Mouse (Mus musculus): ENCODE results near the gene Syt11.
A peak's percentile ranks its signal among the peaks of the same experiment; 100 is the strongest.
"Not testable (repeated sequence)": the region's sequence is repeated elsewhere in the genome, so short reads cannot be mapped to it uniquely, and the experiment has no call there.

The Syt11 gene

DNA sequence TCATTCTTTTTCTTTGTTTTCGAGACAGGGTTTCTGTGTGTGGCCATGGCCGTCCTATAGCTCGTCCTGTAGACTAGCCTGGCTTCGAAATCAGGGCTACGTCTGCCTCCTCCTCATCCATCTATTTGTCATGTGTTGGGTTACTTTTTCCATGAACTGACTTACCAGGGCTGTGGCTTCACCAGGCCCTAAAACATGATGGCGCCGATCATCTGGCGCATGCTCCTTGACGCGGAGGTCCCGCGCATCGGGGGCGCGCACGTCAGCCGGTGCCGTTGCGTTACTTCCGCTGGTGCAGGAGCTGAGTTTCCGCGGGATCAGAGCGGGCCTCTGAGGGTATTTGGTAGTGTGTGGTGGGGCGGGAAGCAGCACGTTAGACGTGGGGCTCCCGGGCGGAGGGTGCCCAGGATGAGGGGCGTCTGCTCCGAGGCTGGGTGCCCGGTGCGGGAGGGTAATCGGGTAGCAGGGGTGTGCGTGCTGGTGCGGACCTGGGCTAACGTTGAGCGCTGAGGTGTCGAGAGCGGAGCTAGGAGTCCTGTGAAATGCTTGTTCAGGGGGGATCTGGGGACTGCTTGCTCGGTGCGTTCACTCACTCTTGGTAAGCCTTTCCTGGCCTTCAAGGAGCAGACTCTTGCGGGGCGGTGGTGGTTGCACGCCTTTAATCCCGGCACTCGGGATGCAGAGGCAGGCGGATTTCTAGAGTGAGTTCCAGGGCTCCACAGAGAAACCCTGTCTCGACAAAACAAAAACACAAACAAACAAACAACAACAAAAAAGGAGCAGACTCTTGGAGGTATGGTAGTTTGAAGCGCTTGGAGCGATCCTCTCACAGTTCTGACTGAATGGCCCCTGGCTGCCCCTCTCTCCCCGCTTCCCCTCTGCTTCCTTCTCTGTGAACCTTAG is at the start of gene Syt11:
Gene Syt11, minus strand, starts transcription at position 226 of the 903 bp plus-strand sequence.
- peak; percentile 41 to 54 for DNase-seq

DNA sequence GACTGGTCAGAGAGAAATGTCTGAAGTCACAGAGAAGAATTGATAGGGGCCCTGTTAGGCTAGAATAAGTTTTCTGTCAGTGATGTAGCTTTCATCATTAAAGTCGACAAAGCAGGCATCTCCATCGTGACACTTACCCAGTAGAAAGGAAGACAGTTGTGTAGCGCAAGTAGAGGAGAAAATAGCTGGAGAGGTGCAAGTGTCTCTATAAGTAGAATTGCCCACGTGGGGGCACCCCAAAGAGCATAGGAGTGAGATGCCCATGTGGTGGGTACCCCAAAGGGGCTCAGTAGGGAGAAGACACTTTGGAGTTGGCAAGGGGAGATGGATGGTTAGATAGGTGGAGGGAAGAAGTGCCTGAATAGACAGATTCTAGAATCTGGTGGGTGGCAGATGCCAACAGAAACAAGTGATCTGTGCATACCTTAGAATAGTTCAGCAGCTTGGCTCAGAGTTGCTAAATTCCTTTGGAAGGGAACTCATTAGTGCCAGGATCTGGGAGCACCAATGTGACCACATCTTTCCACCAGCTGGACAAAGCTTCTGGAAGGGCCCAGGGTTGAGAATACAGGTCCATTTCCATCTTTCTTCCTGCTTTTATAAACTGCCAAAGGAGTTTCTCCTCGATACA is 29.1 kb upstream of the Syt11 start:
- DNase-seq: no peak

DNA sequence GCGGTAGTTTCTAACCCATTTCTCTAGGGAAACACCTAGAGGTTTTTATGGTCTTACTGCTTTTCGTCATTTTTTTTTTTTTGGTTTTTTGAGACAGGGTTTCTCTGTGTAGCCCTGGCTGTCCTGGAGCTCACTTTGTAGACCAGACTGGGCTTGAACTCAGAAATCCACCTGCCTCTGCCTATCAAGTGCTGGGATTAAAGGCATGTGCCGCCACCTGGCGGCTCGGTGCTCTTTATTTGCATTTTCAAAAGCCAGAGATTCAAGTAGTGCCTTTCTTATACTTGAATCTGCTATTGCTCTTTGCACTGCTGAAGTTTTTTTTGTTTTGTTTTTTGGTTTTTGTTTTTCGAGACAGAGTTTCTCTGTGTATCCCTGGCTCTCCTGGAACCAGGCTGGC is 22.5 kb upstream of the Syt11 start:
- DNase-seq: not testable (repeated sequence)

DNA sequence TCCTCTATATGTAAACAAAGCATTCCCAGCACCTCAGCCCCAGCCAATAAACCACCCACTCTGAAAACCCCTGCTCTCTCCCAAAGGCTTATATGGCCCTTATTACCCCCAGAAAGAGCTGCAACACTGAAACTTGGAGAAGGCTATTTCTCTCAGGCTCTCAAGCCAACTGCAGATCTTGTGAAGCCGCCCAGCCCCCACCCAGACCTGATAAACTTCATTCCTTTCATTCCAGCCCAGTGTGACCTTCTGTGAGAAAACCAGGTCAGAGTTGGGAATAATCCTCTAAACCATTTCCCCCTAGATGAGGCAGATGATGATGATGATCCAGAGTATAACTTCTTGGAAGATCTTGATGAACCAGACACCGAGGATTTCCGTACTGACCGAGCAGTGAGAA is 13.1 kb upstream of the Syt11 start:
- DNase-seq: not testable (repeated sequence)

DNA sequence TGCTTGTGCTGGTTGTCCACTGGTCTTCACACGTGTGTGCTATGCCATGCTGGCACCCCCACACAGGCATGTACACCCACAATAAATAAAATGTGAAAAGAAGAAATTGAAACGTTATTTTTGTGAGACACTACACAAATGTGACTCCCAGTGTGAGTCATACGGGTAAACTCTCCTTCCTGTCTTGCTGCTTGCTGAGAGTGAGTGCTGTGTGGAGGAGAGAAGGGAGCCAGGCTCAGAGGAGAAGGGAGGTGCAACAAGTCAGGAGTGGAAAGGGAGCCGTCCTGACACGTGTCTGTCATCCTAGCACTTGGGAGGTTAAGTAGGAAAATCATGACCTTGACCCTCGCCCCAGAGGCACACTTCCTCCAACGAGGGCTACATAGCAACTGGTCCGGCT is 11.8 kb upstream of the Syt11 start:
- DNase-seq: not testable (repeated sequence)

DNA sequence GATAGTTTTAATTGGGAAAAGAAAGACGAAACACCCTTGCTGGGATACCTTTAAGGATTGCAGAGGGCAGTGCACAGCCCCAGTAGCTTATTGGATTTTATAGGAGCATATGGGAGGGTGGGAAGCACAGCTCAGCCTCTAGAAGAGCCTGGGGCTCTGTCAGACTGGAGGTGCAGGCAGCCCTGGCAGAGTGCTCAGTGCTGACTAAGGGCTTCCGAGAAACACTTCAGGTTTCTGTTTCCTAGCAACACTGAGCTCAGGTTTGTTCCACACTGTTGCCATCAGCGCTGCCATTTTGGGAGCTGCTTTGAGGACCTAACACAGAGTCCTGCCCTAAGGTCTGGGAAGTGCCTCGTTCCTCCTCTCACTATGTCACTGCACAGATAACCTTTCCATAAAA is 11.4 kb upstream of the Syt11 start:
- DNase-seq: not testable (repeated sequence)

DNA sequence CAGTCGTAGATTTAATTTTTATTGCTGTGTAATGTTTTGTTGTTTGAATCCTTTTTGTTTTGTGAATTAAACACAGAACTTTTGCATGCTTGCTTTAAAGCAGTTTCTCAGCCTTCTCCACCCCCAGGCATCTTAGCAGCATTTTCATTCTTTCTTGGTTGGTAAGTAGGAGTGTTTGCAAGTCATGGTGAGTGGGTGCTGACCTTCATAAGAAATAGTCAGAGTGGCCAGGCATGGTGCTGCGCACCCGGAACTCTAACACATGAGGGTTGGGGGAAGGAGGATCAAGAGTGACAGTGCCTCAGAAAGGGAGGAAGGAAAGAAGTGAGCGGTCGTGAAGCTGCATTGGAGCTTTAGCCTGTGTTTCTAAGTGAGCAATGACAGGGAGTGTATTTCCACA is 9.9 kb upstream of the Syt11 start:
- no peak for DNase-seq

DNA sequence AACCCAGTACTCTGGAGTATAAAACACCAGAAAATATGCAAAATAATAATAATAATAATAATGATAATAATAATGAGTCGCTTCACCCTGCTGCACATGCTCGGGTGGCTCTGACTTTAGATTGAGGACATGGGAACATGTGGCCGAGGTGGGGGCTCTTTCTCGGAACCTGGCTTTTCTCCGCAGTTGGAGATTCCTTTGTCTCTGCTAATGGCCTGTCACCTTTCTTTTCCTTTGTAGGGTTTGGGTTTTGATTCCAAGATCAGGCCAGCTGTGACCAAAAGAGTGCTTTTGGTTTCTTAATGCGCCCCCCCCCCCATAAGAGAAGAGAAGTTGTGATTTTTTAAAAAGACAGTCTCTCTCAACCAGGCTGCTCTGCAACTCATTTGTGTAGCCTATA is 1.8 kb downstream of the Syt11 start:
- not testable (repeated sequence) for DNase-seq

DNA sequence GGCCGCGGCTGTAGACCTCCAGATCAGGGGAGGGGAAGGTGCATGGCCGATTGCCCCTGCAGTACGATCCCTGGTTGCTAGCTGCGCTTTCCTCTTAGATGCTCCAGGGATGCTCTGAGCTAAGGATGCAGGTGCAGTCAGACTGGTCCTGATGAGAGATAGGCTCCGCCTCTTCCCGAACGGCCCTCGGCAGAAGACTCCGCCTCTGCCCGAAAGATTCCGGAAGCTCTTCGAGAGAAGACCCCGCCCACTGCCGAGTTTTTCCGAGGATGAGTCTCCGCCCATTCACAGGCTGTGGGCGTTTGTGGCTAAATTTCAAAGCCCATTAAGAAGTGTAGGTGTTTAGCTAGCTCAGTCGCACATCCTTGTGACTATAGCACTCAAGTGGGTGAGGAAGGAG is 2.6 kb downstream of the Syt11 start:
- peak; percentile 91 to 92 for DNase-seq

DNA sequence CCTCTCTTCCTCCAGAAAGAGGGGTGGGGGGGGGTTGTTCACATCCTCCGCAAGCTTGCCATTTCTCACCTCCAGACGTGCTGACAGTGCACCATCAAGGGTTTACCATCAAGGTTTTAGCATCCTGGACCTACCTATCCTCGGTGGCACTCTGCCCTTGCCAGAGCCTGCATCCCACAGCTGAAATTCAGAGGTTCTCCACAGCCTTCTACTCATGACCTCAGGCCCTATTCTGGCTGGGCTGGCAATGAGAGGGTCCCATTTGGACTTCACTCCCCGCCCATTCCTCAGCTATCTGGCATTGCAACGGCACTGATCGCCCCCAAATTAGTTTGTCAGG is 3.1 kb downstream of the Syt11 start:
- DNase-seq: not testable (repeated sequence)

DNA sequence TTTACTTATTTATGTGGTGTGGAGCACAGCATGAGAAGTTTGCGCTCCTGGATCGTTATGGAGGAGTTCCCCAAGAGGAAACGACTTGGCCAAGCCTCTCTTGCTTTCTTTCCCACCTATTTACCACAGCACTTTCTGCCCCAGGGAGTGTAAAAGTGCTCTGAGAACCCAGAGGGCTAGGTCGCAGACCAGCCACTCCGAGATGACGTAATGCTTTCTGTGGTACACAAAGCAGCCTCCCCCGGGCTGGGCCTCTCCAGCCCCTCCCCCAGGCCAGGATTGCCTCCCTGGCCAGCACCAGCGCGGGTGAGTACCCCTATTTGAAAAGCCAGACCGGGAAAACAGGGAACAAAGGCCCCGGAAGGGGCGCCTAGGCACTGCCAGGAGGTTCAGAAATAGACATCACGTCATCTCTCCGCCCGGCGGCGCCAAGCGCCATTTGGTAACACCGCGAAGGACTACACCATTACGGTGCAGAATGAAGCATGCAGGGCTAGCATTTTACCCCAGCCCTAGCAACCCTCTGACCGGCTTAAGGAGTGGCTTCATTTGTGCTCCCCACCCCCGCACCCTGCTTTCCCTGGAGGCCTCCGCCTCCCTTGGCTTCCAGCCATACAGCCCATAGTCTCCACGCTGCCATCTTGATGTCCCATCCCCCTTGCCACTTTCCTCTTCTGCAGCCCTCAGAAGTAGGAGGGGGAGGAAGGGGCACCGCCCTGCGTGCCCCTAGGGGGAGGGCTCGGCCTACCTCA is 3.6 kb downstream of the Syt11 start:
- peak; percentile 39 to 63 for DNase-seq

DNA sequence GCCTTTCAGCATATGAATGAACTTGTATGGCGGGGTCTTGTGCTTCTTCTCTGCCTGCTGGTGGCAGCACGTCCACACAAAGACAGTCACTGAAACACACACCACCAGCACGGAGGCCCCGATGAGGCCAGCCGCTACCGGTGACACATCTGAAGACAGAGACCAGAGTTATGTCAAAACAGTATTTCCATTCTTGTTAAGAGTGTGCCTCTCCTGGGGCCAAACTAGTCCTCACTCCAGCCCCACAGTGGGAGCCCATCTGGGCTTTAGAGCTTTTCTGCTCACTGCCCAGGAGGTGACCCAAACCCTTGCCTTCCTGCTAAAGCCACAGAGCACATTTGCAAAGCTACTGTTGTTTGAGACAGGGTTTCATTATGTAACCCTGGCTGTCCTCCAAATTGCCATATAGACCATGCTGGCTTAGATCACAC is 12.5 kb downstream of the Syt11 start:
- DNase-seq: no peak

DNA sequence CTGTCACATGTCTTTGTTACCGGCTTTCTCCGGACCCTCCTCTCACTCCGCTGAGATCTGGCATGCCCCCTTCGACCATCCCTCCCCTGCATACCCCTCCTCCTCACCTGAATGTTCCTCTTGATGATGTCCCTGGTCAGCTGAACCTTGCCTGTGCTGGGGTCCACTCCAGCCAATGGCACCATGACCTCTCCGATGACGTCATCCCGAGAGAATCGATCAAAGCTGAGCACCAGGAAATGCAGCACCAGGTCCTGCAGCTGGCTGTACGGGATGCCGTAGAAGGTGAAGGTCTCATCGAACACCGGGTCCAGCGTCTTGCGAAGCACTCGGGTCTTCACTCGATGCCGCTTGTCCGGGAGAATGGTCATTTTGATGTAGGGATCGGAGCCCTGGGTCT is 13.3 kb downstream of the Syt11 start:
- no peak for DNase-seq

DNA sequence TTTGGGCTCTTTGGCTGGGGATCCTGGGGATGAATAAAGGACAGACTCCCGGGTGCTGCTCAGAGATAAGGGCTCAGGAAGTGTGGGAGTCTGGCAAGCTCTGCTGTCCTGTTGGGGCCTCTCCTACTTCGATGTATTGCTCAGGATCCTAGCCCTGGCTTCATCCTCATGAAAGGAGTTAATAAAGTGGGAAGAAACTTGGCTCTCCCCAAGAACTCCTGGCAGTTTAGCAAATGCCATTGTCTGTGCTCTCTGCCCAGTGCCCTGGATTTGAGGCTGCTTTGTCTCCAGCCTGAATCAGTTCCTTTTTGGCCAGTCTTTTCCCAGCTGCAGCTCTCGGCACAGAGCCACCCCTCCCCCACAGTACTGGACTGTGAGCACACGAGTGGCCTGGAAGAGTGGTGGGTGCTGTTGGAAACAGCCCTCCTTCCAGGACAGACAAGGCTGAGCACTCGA is 16.9 kb downstream of the Syt11 start:
- DNase-seq: no peak

DNA sequence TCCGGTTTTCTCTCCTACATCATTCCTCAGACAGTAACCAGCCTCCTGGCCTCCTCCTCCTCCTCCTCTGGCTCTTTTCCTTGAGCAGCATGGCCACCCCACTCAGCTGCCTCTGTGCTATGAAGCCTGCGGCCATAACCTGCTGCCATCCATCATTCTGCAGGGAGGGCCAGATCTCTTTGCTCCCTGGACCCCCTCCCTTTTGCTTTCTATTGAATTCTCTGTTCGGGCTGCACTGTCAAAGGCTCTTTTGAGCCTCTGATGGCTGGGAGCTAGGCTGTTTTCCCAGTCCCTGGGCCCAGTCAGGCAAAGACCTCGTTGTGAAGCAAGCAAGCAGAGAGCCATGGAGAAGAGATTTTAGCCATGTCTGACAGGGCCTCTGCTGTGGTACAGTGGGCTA is 18.7 kb downstream of the Syt11 start:
- DNase-seq: no peak

DNA sequence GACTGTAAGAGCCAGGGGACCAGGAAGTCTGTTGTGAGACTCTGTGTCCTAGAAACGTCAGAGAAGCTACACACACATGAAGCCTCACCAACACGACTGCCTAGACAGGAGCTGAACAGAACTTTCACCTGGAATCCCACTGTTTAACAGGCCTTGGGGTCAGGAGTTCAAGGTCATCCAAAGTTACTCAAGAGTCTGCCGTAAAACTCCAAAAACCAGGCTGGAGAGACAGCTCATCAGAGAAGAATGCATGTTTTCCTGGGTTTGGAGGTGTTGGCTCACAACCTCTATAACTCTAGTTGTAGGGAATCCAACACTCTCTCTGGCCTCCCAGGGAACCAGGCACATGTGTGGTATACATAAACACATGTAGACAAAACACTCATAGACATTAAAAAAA is 19.4 kb downstream of the Syt11 start:
- DNase-seq: no peak

DNA sequence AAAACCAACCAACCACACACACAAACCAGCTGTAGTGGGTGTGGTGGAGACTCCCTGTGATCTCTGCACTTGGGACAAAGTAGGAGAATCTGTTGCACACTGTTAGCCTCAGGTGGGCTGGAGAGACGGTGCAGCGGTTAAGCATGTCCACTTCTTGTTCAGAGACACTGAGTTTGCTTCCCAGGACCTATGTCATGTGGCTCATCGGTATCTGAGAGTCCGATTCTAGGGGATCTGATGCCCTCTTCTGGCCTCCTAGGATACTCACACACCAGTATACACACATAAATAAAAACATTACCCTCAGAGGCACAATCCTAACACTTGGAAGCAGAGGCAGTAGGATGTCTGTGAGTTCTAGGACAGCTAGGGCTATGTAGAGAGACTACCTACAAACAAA is 20.7 kb downstream of the Syt11 start:
- no peak for DNase-seq

DNA sequence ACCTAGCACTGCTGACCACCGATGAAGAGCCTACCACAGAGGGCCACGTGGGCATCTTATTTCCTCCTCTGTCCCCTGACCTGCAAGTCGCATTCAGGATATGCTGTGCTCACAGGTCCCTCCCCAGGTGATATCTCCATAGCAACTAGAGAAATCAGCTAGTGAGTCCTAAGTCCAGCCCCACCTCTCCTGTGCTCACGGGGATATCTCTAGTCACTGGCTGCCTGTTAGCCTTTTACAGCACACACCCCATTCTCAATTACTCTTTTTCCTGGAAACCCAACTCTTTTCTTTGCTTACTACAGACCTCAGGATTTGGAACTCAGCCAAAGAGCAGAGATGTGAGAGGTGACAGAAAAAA is 28.1 kb downstream of the Syt11 start:
- no peak for DNase-seq

DNA sequence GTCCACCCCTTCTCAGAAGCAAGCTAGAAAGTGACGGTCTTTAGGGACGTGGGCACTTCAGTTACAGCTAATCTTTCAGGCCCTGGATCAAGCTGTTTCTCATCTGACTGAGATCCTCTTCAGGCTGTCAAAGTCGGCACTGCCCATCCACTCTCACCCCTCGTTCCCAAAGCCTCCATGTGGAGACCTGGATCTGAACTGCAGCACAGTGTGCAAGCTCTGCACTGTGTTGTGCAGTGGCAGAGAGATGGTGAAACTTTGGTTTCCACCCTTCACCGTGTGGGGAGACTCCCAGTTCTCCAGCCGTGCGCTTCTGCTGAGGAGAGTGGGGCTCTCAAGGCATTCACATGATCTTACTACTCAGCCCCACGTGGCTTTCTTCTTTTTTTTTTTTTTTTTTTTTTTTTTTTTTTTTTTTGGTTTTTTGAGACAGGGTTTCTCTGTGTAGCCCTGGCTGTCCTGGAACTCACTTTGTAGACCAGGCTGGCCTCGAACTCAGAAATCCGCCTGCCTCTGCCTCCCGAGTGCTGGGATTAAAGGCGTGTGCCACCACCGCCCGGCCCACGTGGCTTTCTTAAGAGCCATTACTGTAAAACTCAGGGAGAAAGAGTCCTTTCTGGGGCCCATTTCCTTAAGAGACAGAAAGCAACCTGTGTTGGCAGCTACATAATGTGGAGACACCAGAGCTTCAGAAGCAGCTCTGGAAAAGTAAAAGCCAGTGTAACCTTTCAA is 28.7 kb downstream of the Syt11 start:
- no peak for DNase-seq

DNA sequence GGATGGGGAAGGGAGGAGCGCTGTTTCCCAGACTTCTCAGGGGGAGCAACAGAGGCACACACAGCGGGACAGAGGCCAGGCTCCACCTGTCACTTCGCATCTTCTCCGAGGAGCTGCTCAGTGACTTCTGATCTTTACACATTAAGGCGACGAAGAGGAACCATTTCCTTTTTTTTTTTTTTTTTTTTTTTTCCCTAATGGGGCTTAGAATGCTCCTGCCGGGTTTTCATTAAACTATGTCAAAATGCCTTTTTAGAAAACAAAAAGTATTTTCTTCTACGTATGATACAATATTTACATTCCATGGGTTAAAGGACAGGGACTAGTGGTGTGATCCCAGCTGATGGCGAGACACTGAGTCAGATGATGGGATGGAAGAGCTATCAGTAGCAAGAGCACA is 29.4 kb downstream of the Syt11 start:
- DNase-seq: no peak

DNA sequence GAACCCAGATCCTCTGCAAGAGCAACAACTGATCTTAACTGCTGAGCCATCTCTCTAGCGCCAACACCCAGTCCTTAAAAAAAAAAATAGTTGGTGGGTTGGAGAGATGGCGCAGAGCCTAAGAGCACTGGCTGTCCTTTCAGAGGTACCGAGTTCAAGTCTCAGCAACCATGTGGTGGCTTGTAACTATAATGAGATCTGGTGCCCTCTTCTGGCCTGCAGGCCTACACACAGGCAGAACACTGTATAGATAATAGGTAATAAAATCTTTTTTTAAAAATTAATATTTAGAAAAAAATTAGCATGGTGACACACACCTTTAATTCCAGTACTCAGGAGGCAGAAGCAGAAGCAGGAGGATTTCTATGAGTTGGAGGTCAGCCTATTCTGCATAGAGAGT is 34.8 kb downstream of the Syt11 start:
- no peak for DNase-seq

DNA sequence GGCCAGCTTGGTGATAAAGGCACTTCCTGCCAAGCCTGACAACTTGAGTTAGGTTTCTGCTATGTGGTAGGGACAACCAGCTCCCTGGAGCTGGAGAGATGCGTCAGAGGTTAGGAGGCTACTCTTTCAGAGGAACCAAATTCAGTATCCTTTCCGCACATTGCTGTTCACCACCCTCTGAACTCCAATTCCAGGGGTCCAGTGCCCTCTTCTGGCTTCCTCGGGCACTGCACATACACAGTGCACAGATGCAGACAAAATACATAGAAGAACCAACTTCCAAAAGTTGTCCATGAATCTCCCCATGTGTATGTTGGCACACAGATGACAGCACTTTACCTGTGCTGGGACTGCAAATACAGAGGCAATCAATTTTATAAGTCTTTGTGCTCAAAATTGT is 36.3 kb downstream of the Syt11 start:
- DNase-seq: peak; percentile 59 to 66

DNA sequence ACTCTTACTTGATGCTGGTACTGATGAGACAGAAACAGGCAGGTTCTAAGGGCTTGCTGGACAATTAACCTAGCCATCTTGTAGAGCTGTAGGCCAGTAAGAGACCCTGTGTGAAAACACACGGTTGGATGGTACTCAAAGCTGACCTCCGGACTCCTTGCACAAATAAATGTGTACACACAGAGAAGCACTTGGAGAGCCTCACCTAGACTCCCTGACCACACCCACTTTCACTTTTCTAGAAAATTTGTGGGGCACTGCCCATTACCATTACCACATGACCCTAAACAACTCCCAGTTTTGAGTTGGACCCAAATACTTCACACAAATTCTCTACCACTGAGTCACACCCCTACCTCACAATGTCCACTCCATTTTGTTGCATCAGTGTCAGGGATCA is 38.4 kb downstream of the Syt11 start:
- no peak for DNase-seq
